Mouse (Mus musculus): ENCODE results near the gene Car5b.

Car5b gene

DNA sequence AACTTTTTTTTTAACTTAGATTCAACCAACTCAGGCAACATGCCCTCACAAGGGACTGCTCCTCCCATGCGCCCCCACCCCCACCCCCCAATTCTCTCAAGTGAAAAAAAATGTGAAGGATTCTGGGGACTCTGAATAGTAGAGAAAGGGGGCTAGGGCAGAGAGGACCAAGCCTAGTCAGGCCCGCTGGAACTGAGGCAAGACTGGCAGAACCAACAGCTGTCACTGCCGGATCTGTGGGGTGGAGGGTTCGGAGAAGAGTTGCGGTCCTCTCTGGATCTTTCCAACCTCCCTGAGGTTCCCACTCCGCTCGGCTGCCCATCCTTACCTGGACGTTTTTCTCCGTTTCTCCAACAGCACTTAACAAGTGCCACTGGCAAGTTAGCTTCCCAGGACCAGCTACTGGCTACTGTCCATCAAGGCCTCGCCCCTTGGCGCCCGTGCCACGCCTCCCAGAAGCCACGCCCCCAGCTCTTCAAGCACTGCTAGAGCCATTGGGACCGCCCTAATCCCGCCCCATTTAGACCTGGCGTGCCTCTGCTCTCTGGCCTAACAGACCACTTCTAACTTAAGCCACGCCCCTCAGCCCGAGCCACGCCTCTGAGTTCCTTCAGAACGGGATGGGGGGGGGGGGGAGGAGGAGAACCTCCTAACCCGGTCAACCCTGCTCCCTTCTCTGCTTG, at the start of gene Car5b:
Gene Car5b (minus strand): TSS at position 391 of the 683 bp plus-strand sequence.
- DNase-seq (ENCODE audit: low read depth, low spot score), result peak; percentile 92

DNA sequence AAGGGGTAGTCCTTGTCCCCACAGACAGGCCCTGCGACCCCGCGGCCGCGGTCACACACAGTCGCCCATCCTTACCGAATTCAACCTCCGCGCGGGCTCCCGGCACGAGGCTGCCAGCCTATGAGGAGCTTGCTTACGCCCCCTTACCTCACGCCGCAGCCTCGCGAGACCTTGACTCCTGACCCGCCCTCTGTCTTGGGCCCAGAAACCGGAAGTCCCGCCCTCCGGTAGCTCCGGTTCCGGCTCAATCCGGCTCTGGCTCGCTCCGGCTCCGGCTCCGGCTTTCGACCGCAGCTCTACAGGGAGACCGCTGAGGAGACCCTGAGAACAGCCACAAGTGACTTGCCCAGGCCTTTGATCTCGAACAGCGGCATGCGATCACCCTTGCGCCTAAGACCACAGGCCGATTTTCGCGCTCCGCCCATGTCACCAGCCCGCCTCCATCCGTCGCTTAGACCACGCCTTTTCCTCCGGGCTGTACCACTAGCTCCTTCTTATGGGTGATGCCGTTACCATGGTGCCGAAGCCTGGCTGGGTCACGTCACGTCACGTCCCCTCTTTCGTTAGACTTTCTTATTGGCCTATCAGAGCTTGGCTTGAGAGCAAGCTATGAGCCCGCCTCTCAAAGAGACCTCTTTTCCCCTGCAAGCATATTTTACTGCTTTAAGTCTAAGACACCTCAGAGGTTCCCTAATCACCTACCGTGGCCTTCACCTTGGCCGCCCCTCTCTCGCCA, 48.4 kb upstream of the Car5b start, which contains the start of gene Siah1b:
Gene Siah1b (minus strand): TSS at position 454 of the 736 bp plus-strand sequence.
- peak; percentile 95 for DNase-seq (ENCODE audit: low read depth, low spot score)

GRCm38 (mm10) chrX:164068968-164069367, 41.2 kb upstream of the Car5b start:
- no peak for DNase-seq (ENCODE audit: low read depth, low spot score)

DNA sequence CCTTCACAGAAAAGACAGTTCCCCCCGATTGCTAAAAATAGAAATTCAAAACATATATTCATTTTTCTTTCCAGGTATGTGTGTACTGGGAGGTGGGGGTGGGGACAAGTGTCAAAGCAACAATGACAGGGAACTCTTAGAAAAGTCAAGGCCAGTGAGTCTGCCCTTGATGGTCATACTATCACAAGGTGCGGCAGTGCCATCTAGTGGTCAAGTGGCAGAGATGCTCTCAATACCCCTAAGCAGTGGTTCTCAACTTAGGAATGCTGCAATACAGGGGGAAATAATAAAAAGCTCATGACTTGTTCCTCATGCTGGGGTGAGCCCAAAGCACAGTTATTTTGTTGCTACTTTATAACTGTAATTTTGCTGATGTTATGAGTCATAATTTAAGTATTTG, 38.4 kb upstream of the Car5b start:
- peak; percentile 80 for DNase-seq (ENCODE audit: low read depth, low spot score)

- DNase-seq (ENCODE audit: low read depth, low spot score), result no peak
These were observed 31.3 kb upstream of the Car5b start for GRCm38 (mm10) chrX:164059070-164059469.

DNA sequence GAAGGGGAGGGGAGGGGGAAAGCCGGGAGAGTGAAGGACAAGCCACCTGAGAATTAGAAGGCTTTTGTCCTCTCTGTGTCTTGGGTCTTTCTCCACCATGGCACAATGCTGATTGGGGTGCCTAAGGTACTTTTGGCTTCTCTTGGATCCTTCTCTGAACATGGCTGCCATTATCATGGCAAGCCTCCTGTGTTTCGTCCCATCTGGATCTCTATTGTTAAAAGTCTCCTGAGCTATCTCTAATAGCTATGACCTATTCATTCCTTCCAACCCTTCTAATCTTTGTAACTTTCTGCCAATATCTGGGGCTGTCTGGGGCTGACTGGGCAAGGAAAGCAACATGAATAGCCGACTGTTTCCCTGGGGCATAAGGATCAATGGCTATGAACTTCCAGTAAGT, 30.7 kb upstream of the Car5b start:
- no peak for DNase-seq (ENCODE audit: low read depth, low spot score)

DNA sequence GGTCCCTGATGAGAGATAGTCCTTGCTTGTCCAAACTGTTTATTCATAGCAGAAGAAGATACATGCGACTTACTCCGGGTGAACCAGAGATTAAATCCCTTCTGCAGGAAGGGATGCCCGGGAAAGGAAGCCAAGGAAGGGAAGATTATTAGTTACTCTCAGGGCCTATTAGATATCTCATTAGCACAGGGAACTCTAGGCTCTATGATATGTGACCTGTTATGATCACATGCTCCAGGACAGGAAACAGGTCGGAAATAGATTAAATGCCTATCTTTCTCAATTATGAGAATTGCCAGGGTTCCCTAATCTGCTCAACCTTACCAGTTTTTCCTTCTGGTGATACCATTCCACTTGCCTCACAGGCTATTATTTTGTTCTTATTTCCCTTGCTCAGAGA, 27.9 kb upstream of the Car5b start:
- DNase-seq (ENCODE audit: low read depth, low spot score), result no peak

DNA sequence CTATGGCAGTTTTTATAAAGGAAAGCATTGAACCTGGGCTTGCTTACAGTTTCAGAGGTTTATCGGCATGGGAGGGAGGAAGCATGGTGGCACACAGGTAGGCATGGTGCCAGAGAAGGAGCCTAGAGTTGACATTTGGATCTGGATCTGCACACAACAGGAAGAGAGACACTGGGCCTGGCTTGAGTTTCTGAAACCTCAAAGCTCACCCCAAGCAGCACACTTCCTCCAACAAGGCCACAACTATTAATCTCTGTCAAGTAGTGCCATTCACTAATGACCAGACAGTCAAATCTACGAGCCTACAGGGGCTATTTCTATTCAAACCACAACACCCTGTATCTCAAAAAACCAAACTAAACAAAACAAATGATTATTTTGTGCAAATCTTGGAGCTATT, 18.9 kb upstream of the Car5b start:
- DNase-seq (ENCODE audit: low read depth, low spot score), result no peak

- no peak for DNase-seq (ENCODE audit: low read depth, low spot score)
These were observed 14.3 kb upstream of the Car5b start for GRCm38 (mm10) chrX:164042069-164042468.

DNA sequence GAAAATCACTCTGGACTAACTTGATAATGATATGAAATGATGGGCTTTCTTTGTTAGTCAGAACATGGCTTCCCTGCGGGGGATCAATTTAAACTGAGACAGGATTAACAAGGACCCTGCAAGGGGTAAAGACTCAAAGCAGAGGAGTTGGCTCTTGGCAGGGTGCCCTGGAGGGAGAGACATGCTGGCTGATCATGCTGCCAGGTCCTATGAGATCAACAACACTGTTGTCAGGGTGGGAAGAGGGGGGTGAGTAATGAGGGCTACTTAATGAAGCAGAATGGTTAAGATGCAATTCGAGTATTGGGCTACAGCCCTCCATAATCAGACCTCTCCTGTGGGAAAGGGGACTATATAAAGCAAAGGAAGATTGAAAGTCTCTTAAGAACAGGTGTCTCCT, 11.1 kb upstream of the Car5b start:
- DNase-seq (ENCODE audit: low read depth, low spot score), result no peak

GRCm38 (mm10) chrX:164035931-164036330, 8.1 kb upstream of the Car5b start:
- no peak for DNase-seq (ENCODE audit: low read depth, low spot score)

GRCm38 (mm10) chrX:164035401-164035800, 7.6 kb upstream of the Car5b start:
- DNase-seq (ENCODE audit: low read depth, low spot score), result no peak

DNA sequence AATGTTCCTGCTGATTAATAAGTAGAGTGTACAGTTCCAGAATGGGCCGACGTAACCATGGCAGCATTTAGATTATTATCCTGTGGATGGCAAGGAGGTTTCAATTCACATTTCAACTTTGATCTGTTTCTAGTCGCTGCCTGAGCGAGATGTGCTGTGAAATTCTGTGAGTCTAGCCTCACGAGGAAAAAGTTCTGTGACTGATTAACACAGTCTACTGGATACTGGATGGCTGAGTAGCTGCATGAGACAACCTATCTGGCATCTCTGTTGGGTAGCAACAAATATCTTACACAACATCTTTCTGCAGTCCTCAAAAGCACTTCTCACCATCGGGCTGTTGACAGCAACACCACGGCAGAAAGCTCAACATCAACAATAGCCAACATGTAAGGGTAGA, 4.7 kb upstream of the Car5b start:
- no peak for DNase-seq (ENCODE audit: low read depth, low spot score)

DNA sequence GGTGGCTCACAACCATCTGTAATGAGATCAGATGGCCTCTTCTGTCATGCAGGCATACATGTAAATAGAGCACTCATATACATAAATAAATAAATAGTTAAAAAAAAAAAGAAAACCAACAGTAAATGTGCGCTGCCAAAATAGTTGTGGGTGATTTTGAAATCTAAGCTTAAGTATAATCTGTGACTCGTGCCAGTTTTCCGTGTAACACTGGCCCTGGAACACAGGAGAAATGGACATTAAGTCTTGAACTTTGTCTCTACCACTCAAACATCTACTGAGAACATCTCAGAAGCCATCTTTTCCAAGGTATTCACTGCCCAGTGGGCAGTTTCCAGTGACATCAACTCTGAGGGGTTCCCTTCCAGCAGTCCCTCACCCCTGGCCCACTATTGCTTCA, 12.2 kb downstream of the Car5b start:
- no peak for DNase-seq (ENCODE audit: low read depth, low spot score)

GRCm38 (mm10) chrX:164014956-164015355, 12.8 kb downstream of the Car5b start:
- DNase-seq (ENCODE audit: low read depth, low spot score), result no peak

GRCm38 (mm10) chrX:164013318-164013717, 14.5 kb downstream of the Car5b start:
- DNase-seq (ENCODE audit: low read depth, low spot score), result no peak

GRCm38 (mm10) chrX:164004809-164005208, 23.0 kb downstream of the Car5b start:
- peak; percentile 28 for DNase-seq (ENCODE audit: low read depth, low spot score)

DNA sequence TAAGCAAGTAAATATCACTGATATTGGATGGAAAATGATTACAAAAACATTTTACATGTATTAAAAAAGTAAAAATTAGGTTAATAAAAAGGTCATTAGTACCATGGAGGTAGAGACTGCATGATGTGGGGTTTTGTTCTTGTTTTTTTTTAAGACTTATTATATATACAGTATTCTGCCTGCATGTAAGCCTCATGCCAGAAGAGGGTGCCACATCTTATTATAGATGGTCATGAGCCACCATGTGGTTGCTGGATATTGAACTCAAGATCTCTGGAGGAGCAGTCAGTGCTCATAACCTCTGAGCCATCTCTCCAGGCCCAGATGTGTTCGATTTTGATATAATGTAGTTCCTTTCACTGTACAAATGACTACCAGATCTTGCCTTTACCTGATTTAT, 27.9 kb downstream of the Car5b start:
- no peak for DNase-seq (ENCODE audit: low read depth, low spot score)

- DNase-seq (ENCODE audit: low read depth, low spot score), result no peak
These were observed 31.0 kb downstream of the Car5b start for GRCm38 (mm10) chrX:163996754-163997153.

GRCm38 (mm10) chrX:163987718-163988374, 40.0 kb downstream of the Car5b start:
- no peak for DNase-seq (ENCODE audit: low read depth, low spot score)

GRCm38 (mm10) chrX:163982129-163982528, 45.7 kb downstream of the Car5b start:
- DNase-seq (ENCODE audit: low read depth, low spot score), result no peak

DNA sequence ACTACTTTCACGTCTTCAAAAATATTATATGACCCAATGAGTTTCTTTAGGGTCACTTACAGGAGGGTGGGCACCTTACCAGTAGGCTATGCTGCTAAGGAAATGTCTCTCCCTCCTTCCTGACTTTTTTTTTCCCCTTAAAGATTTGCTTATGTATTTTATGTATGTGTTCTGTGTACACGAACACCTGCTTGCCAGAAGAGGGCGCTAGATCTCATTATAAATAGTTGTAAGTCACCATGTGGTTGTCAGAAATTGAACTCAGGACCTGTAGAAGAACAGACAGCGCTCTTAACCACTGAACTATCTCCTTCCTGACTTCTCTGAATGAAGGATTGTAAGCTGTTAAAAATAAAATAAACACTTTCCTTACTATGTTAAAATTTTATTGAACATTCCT, 46.3 kb downstream of the Car5b start:
- peak; percentile 12 for DNase-seq (ENCODE audit: low read depth, low spot score)

DNA sequence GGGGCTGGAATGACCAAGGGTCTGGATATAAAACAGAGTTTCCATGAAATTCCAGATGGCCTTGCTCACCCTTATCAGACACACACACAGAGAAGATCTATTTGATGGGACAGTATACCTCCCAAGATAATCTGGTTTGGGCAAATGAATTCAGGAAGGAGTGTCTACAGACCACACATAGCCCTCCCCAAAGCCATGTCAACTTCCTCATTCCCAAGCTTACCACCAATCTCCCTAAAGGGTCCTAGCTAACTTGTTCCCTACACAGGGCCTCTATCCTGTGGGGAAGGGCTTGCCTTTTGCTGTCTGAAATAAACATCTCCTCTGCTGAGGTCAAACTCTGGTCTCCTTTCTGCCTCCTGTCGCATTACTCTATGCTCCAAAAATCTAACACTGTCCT, 46.7 kb downstream of the Car5b start:
- no peak for DNase-seq (ENCODE audit: low read depth, low spot score)
